Mouse (Mus musculus) left cerebral cortex, adult 8-10 months (tissue): Measurements from ENCODE around the gene Ms4a6d. TPM values are rescaled to one million over a fixed set of nuclear protein-coding genes. Genes with fewer than 3 reads are reported as not detected.

Experiments
- DNase-seq, 2 experiments: peaks; one replicate each; pipeline ENCODE4 v3.0.0; 2022; ENCODE audit warnings: low spot score in 2 of 2
- total RNA-seq, 4 experiments: library from RNA; stranded (reverse); gene quantifications; 2 replicates each; pipeline ENCODE4 v1.2.4; 2022

The Ms4a6d gene
- total RNA-seq, result 1 to 10 TPM in 3 of 4 experiments, under 1 TPM in 1; 0.98 to 2.5 (median 2.3) TPM

GRCm38 (mm10) chr19:11604603-11605002 is at the start of gene Ms4a6d:
Gene Ms4a6d, minus strand, starts transcription at chr19:11604849.
- DNase-seq, result no peak

DNA sequence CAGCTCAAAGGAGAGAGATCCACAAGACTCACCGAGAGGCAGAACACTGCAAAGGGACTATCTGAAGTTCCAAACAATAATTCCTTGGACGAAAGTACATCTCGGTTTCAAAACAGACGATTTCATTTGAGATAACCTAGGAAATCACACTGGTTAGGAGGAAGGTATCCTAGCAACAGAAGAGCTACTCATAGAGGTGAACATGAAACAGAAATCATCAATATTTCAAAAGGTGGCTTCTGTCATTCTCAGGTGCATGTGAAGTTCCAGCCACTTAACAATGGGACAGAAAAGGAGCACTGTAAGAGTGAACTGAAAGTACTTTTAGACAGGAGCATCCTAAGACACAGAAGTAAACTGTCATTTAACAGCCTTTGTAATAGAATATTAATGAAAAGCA is 44.9 kb upstream of the Ms4a6d start:
- no peak for DNase-seq

- no peak for DNase-seq
These were observed 41.5 kb upstream of the Ms4a6d start for GRCm38 (mm10) chr19:11646166-11646565.

GRCm38 (mm10) chr19:11640732-11641131 is 36.1 kb upstream of the Ms4a6d start, which contains the start of gene Ms4a3:
Gene Ms4a3, minus strand, starts transcription at chr19:11640851.
- DNase-seq, result no peak

DNA sequence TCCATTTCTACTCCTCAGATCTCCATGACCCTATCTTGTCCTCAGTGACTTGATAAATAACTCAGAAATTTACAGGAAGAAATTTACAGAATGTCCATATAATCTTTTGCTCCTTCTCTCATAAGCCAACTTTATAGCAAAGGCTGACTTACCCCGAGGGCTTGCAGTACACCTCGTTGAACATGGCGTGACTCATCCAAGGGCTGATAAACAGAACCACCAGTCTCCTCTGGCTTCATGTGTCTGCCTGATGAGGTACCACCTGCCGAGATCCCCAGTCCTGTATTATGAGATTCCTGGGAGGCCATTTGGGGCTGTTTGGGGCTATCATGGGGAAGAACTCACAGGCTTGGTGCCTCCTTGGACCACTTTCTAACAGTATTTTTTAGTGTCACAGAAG is 34.4 kb upstream of the Ms4a6d start:
- DNase-seq, result no peak

GRCm38 (mm10) chr19:11635572-11635971 is 30.9 kb upstream of the Ms4a6d start:
- DNase-seq, result no peak

DNA sequence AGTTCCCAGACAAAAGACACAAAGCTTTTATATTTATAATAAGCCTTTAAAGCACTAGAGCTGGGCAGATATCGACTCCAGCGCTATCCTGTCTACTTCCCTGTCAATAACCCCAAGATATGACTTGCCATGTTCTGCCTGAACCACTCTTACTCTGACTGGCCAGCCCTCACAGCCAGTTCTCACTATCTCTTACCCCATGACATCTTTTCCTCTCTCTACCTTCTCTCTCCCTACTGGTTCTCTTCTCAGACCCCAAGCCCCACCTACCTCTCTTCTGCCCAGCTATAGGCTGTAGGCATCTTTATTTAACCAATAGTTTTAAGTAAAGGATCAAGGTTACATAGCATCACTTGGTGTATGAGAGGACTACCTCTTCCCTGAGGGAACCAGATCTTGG is 29.7 kb upstream of the Ms4a6d start:
- DNase-seq, result no peak

DNA sequence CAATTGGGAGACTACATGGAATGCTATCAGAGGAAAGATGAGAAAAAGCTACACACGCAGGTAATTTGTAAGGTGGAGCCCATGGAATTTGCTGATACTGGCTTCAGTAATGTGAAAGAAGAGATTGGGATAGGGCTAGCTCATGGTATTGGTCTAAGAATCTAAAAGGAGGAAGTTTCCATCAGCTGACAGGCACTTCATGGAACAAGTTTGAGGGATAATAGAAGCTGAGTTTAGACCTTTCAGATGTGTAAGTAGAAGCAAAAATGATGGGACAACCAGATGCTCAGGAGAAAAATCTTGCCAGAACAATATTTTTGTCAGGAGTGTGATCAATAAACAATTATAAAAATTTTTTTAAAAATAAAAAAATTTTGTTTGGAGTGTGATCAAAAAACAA is 29.1 kb upstream of the Ms4a6d start:
- no peak for DNase-seq

DNA sequence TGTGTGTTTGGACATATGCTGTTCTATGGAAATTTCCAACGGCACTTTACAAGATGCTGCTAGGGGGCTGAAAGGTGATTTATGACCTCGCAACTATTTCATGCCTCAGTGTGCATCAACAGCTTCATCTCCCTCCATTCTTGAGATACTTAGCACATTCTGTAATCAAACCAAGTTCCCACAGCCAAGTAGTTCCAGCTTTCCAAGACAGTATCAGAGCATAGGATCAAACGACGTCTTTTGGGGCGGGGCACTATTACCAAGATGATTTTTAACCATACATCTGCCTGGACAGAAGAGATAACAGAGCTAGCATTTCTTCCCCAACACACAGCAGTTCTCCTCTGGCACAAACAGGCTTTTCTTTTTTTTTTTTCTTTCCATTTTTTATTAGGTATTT is 20.6 kb upstream of the Ms4a6d start:
- no peak for DNase-seq

- DNase-seq, result no peak
These were observed 20.2 kb upstream of the Ms4a6d start for GRCm38 (mm10) chr19:11624800-11625199.

DNA sequence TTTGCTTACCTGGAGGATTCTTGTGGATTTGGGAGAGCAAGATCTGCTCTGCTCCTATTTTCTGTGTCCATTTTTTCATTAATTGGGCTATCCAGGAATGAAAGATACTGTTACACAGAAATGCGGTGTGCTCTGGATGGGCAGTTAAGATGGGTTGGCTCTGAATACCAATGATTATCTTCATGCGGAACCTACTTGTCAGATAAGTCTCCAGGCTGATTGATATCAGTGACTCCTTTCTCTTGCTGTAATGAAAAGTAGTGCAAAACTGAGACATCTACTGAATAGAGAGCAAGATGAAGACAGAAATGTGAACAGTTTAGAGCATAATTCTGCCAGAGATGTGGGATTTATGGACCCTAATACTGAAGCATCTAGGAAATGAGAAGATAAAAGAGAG is 18.9 kb upstream of the Ms4a6d start, which contains the start of gene Ms4a2:
Ms4a2 (minus strand) TSS at position 169 of the 400 bp plus-strand sequence.
- DNase-seq, result no peak

DNA sequence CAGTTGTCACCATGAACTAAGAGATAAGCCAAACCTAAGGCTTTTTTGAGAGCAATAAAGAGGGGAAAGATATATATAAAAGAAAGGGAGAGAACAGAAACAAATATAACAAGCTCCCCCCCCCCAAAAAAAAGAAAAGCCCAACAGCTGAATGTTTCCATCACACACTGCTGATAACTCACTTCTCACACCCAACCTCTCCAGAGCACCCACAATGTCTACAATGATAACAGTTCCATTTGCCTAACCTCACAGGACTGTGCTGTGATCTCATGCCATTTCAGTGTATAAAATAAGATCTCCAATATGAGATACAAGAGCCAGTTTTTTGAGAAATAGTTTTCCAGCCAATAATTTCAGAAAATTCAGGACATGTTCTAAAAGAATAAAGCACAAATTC is 13.3 kb upstream of the Ms4a6d start:
- no peak for DNase-seq

DNA sequence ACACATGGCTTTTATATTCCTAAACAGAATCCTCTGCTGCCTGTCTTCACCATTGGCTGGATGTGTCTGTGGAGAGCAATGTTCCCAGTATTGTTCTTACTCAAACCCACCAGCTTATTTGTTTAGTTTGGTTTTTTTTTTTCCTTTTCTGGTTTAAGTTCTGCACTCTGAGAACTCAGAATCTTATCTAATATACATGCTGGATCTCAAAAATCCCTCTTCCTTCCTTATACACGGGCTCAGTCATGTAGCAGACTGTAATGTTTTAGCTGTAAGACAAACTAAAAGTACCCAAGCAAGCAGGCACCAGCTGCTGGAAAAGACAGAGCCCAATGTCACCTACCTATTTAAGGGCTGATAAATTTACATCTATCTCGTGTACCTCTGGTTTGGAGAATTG is 10.2 kb upstream of the Ms4a6d start:
- DNase-seq, result no peak

GRCm38 (mm10) chr19:11613776-11614443 is 9.3 kb upstream of the Ms4a6d start:
- DNase-seq, result no peak

- DNase-seq, result no peak
These were observed 8.4 kb upstream of the Ms4a6d start for GRCm38 (mm10) chr19:11613084-11613483.

DNA sequence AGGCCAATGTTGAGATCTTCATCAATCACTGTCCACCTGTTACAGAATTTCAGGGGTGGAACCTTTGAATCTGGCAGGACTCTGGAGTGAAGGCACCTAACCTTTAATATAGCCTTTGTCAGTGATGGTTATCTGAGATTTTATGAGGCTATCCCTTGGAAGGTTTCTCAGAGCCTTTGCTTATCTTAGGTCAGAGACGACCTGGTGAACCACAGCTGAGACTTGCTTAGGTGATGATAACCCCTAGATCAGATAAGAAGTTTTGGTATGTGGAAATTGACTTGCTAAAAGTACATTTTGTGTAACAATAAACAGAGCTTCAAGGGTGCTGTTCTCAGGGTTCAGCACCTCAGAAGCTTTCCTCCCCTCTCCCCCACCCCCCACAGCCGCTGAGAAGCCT is 7.6 kb upstream of the Ms4a6d start:
- DNase-seq, result no peak

DNA sequence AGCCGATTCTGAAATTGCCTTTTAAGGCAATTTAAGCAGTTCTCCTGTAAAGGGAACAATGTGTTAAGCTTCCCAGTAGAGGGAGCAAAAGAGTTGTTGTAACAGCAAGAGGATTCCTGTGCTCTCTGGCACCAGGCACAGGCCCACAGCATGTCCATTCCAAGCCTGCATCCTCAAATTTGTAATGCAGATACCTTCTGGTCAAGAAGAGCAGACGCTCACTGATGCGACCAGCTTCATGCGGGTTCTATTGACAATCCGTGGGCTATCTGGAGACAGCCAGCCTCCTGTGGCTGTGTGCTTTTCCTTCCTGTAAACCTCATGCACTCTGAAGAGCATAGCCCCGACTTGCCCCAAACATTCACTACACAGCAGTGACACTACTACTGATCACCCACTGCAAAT is 6.9 kb upstream of the Ms4a6d start:
- DNase-seq, result peak in 1 of 2 experiments; percentile 6

- peak in 1 of 2 experiments; percentile 20 for DNase-seq
These were observed 3.5 kb upstream of the Ms4a6d start for GRCm38 (mm10) chr19:11608172-11608571.

DNA sequence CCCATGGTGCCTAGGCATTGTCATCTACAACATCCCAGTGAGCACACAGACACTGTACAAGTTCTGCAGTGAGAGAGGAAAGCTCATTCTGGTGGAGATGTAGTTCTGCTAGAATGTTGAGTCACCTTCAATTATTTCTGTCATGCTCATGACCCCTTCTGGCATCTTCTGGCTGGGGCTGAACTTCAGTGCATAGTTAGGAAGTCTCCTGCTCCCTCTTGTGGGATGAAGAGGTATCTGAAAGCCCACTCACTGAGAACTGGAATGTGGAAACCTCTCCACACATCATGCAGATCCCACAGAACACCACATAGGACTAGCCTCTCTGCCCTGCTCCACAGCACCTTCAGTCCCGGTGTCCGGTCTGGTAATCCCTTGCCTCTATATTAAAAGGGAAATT is 2.6 kb downstream of the Ms4a6d start:
- DNase-seq, result peak in 1 of 2 experiments; percentile 18

DNA sequence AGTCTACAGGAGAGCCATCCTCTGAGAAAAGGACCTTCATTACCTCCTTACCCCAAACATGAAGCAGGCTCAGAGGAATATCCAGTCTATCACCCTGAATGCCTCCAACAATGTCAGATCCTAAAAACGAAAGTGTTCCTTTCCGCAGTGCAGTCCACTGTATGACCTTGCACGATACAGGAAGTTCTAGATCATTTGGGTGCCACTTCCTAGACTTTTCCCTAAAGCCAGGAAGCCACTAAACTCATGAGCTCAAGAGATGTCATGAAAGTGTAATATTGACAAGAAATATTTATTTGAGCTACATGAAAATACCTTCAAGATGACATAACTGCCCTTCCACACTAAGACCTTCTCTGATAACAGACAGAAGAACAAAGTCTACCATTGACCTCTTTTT is 3.3 kb downstream of the Ms4a6d start:
- DNase-seq, result no peak

- no peak for DNase-seq
These were observed 14.7 kb downstream of the Ms4a6d start for GRCm38 (mm10) chr19:11589891-11590449.

DNA sequence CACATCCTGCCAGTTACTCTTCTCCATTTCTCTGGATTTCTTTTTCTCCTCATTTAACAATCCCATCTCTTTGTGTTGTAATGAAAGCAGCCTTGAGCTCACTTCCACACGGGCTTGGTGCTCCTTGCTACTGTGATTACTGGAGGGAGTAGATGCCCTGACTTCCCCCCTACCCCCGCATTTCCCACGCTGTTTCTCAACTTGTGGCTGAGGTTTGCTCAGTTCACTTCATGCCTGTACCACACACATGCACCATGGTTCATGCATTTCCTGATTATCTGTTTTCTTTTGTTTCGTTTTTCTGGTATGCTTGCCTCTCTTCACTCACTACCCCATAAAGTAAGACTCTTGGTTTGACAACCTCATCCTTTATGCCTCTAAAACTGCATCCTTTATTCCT is 15.4 kb downstream of the Ms4a6d start:
- DNase-seq, result no peak

GRCm38 (mm10) chr19:11574965-11575364 is 29.7 kb downstream of the Ms4a6d start:
- no peak for DNase-seq
